ENCODE assay signal across 14 mouse cellular contexts in genomic region chr12:117842676-117843075, GRCm38 (mm10). TPM values are rescaled to one million over a fixed set of nuclear protein-coding genes. Genes with fewer than 3 reads are reported as not detected.
DNase-seq lines count a peak whose midpoint lies in the region; ATAC-seq and TF ChIP-seq lines count a peak whose summit lies in the region.
"Had no signal": no experiment of that assay in that cellular context is flagged by ENCODE, and none has a peak within 500 bp of the region (broad histone marks: within the 10 kb centered on the region; RNA-seq: fewer than 3 reads in every experiment).

No protein-coding gene starts in this region.

- no peaks in the 10 kb centered on the region for H3K79me2 ChIP-seq in myocyte (ENCODE audit: control insufficient read depth, insufficient read depth)

- TF ChIP-seq POLR2A in myocyte (IDR thresholded peaks at IDR 0.05; ENCODE audit: insufficient read length, low read depth), result no peak

- H3K9me3 ChIP-seq in lung, embryonic 15.5 days, result no peaks in the 10 kb centered on the region
- H3K9me3 ChIP-seq in embryonic facial prominence, embryonic 14.5 days (ENCODE audit: control insufficient read depth, low read length), result no peaks in the 10 kb centered on the region
- H3K9me3 ChIP-seq: embryonic facial prominence, embryonic 12.5 days; forebrain, embryonic 13.5 days; limb, embryonic 12.5 days had no signal

- no peak overlapping the region for H3ac ChIP-seq in myocyte (ENCODE audit: control insufficient read depth, insufficient read length)

- no peaks in the 10 kb centered on the region for H3K27me3 ChIP-seq in lung, embryonic 15.5 days
- no peaks in the 10 kb centered on the region for H3K27me3 ChIP-seq in embryonic facial prominence, embryonic 14.5 days (replicated peaks; ENCODE audit: control insufficient read depth, insufficient read depth, low read length)
- no peaks in the 10 kb centered on the region for H3K27me3 ChIP-seq in myocyte (ENCODE audit: control insufficient read depth, insufficient read depth, insufficient read length)
- H3K27me3 ChIP-seq: embryonic facial prominence, embryonic 12.5 days; limb, embryonic 12.5 days had no signal

- DNase-seq in embryo, embryonic 10.5 days (ENCODE audit: low spot score), result peak; percentile 23
- no peak for DNase-seq in embryo, embryonic 9.5 days (ENCODE audit: extremely low spot score)
- no peak for DNase-seq in lung, adult 18-20 months
- no peak for DNase-seq in embryonic facial prominence, embryonic 14.5 days (ENCODE audit: low spot score)
- no peak for DNase-seq in kidney, adult 11 months
- DNase-seq in c-Kit-positive CD71-positive TER-119-positive erythroid progenitor cells, embryonic 14.5 days (ENCODE audit: low spot score), result no peak
- DNase-seq: layer of hippocampus, postnatal 36 days had no signal

- no peak for ATAC-seq in lung, embryonic 15.5 days (ENCODE audit: borderline replicate concordance, extremely low read depth, low FRiP score, low TSS enrichment)
- no peak for ATAC-seq in embryonic facial prominence, embryonic 14.5 days (ENCODE audit: low read depth)

- no peak overlapping the region for H3K9ac ChIP-seq in lung, embryonic 15.5 days
- H3K9ac ChIP-seq in embryonic facial prominence, embryonic 14.5 days (ENCODE audit: low read depth, low read length), result no peak overlapping the region

- no peaks in the 10 kb centered on the region for H3K36me3 ChIP-seq in lung, embryonic 15.5 days
- H3K36me3 ChIP-seq in embryonic facial prominence, embryonic 14.5 days (ENCODE audit: control insufficient read depth, insufficient read depth, low read length), result no peaks in the 10 kb centered on the region
- H3K36me3 ChIP-seq in myocyte (ENCODE audit: control insufficient read depth, insufficient read depth), result no peaks in the 10 kb centered on the region
- H3K36me3 ChIP-seq: embryonic facial prominence, embryonic 12.5 days; limb, embryonic 12.5 days had no signal

- 64% methylated on average over 1 of the region's 1 CpGs for WGBS in lung, embryonic 15.5 days
- 66% methylated on average over 1 of the region's 1 CpGs for WGBS in embryonic facial prominence, embryonic 14.5 days

- H3K4me1 ChIP-seq in lung, embryonic 15.5 days, result peaks cover 5% of the 10 kb centered on the region
- H3K4me1 ChIP-seq in embryonic facial prominence, embryonic 14.5 days (ENCODE audit: control insufficient read depth, insufficient read depth, low read length), result 0 out of 2 replicates have a peak, but pooled peaks cover 3% of the 10 kb centered on the region

- peak overlapping the region; percentile 92 for H3K4me2 ChIP-seq in lung, embryonic 15.5 days
- H3K4me2 ChIP-seq in embryonic facial prominence, embryonic 14.5 days (ENCODE audit: low read depth, low read length), result peak overlapping the region; percentile 89; the same call in 1 of the 2 replicates
- peak overlapping the region; percentile 84 for H3K4me2 ChIP-seq in myocyte (ENCODE audit: low read depth)

- H3K27ac ChIP-seq in lung, embryonic 15.5 days, result no peak overlapping the region
- H3K27ac ChIP-seq in embryonic facial prominence, embryonic 14.5 days (replicated peaks; ENCODE audit: low read depth, low read length), result no peak overlapping the region
- H3K27ac ChIP-seq: forebrain, embryonic 13.5 days; gastrocnemius, adult 2 months; hindbrain, embryonic 14.5 days had no signal

- no peak overlapping the region for H3K4me3 ChIP-seq in lung, embryonic 15.5 days
- H3K4me3 ChIP-seq in embryonic facial prominence, embryonic 14.5 days (ENCODE audit: low read depth, low read length), result no peak overlapping the region
- H3K4me3 ChIP-seq in myocyte, result peak overlapping the region; percentile 33

TF ChIP-seq in myocyte, 11 proteins besides CTCF, POLR2A, EP300 and RAD21:
- TF ChIP-seq TCF12 (IDR thresholded peaks at IDR 0.05; ENCODE audit: insufficient read depth, poor library complexity, severe bottlenecking), result no peak
- no peak for TF ChIP-seq E2F4 (IDR thresholded peaks at IDR 0.05; ENCODE audit: insufficient read depth)
- TF ChIP-seq MAX (IDR thresholded peaks at IDR 0.05; ENCODE audit: low read depth), result no peak
- TF ChIP-seq POLR2AphosphoS2 (IDR thresholded peaks at IDR 0.05; ENCODE audit: insufficient read length, low read depth), result no peak
- no peak for TF ChIP-seq MYOG (IDR thresholded peaks at IDR 0.05; ENCODE audit: control insufficient read depth in 1 of 3, insufficient read depth in 1 of 3, insufficient read length in 2 of 3, low read depth in 2 of 3)

RNA-seq across cellular contexts. Expression of gene Cdca7l, which starts 38.6 kb away (rescaled TPM):
- polyA plus RNA-seq in lung, embryonic 15.5 days (2015; fragmentation: Nextera tagmentation; extraction: Ambion mirVana), result 59.9 and 65.0 TPM in 2 replicates
- 27.8 and 35.2 TPM in 2 replicates for polyA plus RNA-seq in embryonic facial prominence, embryonic 14.5 days (2014; fragmentation: Nextera tagmentation; extraction: Ambion mirVana)
- polyA plus RNA-seq in myocyte (2012; fragmentation: generic; extraction: Trizol), result 8.3 TPM
